Mouse (Mus musculus): ENCODE results near the gene Il22ra1. TPM values are rescaled to one million over a fixed set of nuclear protein-coding genes. Genes with fewer than 3 reads are reported as not detected.
A peak's percentile ranks its signal among the peaks of the same experiment; 100 is the strongest.
"Not testable (repeated sequence)": the region's sequence is repeated elsewhere in the genome, so short reads cannot be mapped to it uniquely, and the experiment has no call there.

Gene Il22ra1
- 1 to 10 TPM in 1 of 2 experiments, under 1 TPM in 1; 0.17 to 1.9 TPM for total RNA-seq (2021)
- long read RNA-seq, experiment 1, partial matches to known transcripts, result 0 of 1 reads
- long read RNA-seq, experiment 1, other reads (novel, unspliced or antisense), result 1 of 1 reads
- long read RNA-seq, experiment 2, result 0 reads

DNA sequence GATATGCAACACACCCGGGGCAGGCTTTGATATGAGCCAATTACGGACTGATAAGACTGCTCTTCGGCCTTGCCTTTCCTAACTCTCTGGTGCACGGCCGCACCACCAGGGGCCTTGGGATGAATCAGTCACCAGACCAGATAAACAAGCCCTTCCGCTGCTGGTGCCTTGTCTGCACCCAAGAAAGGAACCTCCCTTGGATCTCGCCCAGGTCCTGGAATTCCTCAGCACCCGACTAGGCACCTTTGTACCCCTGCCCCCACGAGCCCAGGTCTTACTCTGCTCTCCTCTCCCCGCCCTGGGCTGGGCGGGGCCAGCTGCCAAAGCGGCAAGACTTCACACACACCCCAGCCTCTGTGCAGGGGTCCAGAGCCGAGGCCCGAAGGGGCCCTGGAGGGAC lies at the start of gene Il22ra1:
Gene Il22ra1, plus strand, starts transcription at position 356 of the 400 bp plus-strand sequence.
- DNase-seq, result peak; percentile 71 to 76

DNA sequence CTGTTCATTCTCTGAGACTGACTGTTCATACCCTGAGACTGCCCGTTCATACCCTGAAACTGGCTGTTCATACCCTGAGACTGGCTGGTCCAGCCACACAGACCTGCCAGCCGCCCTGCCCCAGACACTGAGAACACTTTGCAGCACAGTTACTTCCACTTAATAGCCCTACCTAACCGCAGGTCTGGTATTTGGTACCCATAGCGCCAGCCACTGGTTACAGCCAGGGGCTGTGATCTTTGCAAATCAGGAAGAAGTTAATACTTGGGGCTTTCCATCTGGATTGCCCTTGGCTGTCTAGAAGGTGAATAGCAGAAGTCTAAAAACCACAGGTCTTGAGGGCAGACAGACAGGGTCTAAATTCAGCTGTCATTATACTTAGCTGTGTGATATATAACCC lies 48.7 kb upstream of the Il22ra1 start:
- no peak for DNase-seq

DNA sequence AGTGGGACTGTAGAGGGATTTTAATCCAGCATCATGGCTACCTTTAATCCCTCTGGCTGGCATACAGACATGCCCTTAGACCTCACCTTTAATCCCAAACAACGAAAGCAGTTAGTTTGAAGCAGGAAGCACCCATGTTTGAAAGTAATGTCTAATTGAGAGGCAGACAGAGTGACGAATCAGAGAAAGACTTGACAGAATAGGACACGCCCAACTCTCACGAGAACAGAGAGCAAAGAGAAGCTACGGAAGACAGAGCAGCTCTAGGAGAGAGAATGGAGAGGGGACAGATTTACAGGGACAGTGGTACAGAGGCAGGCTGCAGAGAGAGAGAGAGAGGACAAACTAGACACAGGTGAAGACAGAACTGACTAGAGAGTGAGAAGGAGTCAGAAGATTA lies 46.2 kb upstream of the Il22ra1 start:
- no peak for DNase-seq

DNA sequence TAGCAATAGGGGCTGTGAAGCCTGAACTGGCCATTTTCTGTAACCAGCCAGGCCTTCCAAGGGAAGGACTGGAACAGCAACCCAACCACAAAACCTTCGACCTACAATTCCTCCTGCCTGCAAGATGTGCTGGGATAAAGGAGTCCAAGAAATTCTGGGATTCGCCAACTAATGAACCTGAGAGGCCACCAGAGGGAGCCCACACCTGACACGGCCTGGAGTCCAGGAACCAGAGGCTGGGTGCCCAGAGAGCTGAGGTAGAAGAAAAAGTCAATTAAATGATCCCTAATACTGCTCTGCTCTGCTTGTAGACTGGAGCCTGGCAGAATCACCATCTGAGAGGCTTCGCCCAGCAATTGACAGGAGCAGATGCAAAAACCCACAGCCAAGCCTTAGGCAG lies 44.4 kb upstream of the Il22ra1 start:
- peak; percentile 35 to 58 for DNase-seq

DNA sequence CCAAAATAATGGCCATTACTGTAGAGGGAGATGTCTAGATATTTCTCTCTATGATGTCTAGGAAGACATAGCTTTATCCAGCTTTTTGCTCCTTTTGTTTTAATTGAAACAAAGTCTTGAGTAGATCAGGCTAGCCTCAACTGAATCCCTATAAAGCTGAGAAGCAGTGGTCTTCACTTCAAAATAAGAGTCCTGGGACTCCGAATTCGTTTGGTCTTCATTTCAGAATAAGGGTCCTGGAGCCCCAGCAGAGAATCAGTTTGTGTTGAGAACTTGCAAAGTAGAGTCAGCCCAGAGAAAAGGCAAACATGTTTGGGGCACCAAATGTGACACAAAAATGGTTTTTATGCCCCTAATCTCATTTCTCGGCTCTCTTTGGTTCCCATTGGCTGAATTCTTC lies 43.2 kb upstream of the Il22ra1 start:
- no peak for DNase-seq

DNA sequence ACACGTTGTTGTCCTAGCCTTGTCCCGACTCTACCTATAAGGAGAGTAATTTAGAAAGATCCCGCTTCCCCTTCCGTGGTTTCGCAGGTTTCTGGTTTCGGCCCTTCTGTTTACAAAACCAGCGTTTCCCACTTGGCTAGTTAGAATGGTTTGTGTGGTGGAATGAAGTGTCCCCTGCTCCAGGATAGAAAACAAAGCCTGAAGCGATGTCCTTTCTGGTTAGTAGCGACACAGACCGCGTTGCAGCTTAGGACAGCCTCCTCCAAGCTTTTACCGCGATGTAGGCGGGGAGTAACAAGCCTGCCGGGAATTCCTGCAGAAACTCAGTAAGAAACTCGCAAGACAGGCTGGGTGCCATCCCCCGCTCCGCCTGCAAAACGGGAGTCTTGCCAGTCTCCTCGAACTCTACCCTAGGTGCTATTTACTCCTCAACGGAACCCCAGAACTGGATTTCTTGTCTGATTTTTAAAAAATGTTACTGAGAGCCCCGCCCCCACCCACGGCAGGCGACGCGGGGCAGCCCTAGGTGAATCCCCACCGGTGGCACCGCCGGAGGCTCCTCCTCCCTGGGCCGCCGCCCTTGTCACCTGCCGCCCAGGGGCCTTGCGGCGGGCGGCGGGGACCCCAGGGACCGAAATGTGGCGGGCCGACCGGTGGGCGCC lies 41.9 kb upstream of the Il22ra1 start, which contains the start of gene Ifnlr1:
Gene Ifnlr1, plus strand, starts transcription at position 382 of the 662 bp plus-strand sequence.
- peak; percentile 54 to 65 for DNase-seq

DNA sequence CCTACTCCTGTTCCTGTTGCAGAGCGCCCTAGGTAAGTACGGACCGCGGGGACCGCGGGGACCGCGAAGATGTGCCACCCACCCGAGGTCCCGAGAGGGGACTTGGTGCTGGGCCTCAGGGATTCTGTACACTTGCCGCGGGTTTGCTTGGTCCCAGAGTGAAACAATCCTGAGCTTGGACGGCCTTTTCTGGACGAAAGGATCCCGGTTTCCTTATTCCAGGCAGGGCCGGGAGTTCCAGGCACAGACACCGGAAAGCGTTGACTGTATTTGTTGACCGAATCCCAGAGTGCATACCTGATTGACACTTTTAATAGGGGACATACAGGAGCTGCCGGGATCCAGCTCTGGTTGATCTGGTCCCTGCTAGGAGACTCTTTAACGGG lies 41.4 kb upstream of the Il22ra1 start:
- no peak for DNase-seq

DNA sequence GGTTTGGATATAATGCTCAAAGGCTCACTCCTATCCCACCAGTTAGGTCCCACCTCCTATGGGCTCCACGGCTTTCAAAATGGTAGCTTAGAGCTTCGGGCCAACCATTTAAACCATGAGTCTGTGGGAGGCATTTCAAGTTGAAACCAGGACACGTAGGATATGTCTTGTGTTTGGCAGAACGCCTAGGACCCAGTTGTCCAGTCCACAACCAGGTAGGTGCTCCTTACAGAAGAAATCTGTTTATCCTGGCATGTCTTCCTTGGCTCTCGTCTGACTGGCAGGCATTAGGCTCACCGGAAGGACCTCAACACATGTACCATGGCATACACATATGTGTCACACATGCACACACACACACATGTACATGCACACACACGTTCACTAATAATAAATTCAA lies 38.2 kb upstream of the Il22ra1 start:
- DNase-seq, result no peak

DNA sequence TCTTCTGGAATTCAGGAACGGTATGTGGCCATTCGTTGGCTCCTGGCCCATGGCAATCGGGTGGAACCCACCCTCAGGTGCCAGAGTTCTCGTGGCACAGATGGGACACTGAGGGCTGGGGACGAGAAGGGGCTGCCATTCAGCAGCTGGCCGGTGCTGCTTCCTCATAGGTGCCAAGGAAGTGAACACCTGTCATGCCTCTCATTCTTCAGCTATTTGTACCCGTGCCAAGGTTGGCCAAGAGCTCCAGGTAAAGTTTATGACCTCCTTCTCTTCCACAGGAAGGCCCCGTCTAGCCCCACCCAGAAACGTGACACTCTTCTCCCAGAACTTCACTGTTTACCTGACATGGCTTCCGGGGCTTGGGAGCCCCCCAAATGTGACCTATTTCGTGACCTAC lies 37.7 kb upstream of the Il22ra1 start:
- DNase-seq, result no peak

DNA sequence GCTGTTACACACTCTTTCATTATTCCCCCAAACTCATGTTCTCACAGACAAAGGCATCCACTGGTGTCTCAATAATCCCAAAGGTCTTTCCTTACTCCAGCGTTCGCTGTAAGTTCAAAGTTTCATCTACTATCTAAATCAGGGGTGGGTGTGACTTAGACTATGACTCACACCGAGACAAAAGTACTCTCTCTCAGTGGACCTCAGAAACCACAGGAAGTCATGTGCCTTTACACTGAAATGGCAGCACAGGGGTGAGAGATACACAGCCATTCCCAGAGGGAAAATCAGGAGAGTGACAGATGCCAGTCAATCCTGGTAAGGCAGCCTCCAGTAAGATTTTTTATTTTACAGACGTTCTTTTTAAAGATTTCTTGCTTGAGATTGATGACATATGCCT lies 35.1 kb upstream of the Il22ra1 start:
- no peak for DNase-seq

DNA sequence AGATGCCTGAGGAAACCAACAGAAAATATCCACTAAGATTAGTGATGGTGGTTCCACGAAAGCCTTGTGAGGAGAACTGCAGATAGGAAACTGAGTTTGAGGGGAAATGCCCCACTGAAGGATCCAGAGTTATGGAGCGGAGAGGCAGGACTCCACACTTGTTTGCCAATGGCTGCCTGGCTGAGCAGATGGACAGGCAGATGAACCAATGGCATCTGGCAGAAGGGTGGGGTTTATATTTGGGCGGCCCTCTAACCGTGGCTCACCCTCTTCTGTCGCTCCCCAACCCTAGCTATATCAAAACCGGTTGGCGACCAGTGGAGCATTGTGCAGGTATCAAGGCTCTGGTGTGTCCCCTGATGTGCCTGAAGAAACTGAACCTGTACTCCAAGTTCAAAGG lies 29.5 kb upstream of the Il22ra1 start:
- no peak for DNase-seq

DNA sequence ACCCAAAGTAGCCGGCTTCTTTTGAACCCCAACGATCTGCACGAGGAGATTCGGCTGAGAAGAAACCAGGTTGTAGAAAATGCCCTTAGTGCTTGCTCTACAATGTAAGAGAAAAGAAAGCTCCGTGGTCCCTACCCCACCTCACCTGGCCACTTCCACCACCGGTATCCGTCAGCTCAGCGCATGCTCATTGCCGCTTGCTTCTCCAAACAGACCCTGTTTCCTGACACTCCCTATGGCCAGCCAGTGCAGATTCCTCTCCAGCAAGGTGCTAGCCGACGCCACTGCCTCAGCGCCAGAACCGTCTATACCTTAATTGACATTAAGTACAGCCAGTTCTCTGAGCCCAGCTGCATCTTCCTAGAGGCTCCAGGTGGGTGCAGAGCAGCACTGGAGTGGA lies 24.5 kb upstream of the Il22ra1 start:
- DNase-seq, result no peak

DNA sequence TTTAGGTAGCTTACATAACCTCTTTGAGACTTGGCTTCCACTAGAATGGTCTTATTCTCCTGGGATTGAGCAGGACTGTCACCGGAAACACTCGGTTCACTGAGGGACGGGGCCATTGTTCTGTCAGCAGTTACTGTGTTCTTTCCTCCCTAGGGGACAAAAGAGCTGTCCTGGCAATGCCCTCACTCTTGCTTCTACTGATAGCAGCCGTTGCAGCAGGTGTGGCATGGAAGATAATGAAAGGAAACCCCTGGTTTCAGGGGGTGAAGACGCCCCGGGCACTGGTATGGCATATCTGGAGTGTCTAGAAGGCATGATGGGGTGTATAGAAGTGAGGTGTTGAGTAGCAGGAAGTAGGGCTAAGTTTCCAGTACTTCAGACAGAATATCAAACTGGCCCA lies 24.0 kb upstream of the Il22ra1 start:
- DNase-seq, result no peak

DNA sequence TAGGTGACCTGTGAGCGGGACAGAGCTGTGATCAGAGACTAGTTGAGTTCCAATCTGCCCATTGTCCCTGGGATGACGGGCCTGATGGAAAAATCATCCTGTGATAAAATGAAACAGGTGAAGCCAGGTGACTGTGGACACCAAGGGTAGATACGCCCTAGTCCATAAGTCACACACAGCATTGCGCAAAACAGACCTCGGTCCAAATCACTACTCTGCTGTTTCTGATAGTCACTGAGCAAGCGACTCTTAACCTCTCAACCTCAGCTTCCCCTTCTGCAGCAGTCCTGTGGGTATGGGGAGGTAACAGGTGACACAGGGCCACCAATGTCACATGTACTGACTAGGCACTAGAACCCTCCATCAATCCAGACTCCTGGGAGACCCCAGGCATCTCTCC lies 21.9 kb upstream of the Il22ra1 start:
- DNase-seq, result no peak

DNA sequence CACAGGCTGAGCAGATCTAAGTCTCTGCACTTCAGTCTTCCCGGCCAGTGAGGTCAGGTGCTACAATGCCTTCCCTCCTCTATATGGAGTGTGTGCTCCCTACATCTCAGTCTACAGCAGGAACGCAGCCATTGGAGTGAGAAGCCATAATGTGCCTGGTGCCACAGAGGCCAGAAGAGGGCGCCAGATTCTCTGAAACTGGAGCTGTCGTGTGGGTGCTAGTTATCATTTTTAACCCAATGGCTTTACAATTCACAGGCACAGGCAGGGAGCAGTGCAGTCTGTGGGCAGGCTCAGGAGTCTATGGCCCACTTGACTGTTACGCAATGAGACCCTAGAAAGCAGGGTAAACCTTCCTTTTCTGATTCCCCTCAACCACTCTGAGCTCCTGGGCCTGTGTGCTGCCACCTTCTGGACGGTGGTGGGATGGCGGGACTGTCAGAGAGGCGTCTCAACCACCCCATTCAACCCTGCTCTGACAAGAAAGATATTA lies 18.9 kb upstream of the Il22ra1 start:
- DNase-seq, result peak; percentile 83 to 87

DNA sequence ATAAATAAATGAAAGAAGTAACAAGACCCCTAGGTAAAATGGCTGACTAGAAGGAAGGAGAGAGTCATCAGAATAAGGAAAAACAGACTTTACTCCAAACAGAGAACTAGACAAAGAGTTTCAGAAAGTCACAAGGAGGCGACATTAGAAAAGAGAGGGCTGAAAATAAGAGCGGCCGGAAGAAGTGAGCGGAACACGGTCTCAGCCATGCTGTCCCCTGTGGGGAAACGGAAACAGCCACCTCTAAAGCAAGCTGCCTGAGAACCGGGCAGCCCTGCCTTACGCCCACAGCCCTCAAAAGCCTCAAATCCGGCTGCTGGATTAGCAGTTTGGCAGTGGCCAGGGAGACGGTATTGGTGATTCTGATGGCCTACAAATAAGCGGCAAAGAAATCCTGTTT lies 18.4 kb upstream of the Il22ra1 start:
- no peak for DNase-seq

DNA sequence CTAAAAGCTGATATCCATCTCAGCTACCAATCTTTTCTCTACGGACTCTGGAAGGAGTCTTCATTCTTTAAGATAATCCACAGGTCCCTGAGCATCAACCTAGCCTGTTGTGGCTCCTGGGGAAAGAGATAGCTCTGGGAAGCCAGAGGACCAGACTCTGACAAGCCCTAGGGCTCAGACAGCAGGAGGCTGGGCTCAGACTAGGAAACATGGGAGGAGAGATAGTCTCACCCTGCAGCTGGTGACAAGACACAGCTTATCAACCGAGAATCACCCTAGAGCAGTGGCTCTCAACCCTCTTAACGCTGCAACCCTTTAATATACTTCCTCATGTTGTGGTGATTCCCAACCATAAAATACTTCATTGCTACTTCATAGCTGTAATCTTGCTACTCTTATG lies 17.6 kb upstream of the Il22ra1 start:
- no peak for DNase-seq

DNA sequence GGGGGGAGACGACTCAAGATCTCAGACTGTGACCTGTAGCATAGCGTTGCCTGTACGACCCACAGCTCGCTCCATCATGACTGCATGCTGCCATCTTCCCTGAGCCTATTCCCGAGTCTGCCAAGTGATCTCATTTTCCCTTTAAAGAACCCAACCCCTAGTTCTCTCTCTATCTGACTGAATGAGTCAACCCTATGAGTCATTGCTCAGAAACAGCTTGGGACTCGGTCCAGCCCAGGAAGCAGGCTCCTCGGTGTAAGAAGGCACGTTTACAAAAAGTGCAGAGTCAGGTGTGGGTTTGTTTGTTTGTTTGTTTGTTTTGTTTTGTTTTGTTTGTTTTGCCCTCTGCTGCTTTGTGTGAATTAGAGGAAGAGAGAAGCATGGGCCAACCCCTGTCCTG lies 13.2 kb upstream of the Il22ra1 start:
- peak; percentile 51 to 57 for DNase-seq

DNA sequence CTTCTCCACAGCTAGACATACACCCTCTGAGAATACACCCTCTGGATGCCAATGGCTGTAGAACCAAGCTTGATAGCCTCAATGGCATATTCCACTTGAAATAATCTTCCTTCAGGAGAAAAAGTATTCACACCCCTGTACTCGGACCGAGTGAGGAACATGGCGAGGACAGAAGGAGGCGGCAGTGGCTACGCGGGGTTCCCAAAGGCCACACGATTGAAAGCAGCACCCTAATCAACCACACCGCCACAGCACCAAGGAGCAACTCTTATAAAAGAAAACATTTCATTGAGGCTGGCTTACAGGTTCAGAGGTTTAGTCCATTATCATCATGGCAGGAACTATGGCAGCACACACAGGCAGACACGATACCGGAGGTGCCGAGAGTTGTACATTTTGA lies 11.5 kb upstream of the Il22ra1 start:
- DNase-seq, result not testable (repeated sequence)

DNA sequence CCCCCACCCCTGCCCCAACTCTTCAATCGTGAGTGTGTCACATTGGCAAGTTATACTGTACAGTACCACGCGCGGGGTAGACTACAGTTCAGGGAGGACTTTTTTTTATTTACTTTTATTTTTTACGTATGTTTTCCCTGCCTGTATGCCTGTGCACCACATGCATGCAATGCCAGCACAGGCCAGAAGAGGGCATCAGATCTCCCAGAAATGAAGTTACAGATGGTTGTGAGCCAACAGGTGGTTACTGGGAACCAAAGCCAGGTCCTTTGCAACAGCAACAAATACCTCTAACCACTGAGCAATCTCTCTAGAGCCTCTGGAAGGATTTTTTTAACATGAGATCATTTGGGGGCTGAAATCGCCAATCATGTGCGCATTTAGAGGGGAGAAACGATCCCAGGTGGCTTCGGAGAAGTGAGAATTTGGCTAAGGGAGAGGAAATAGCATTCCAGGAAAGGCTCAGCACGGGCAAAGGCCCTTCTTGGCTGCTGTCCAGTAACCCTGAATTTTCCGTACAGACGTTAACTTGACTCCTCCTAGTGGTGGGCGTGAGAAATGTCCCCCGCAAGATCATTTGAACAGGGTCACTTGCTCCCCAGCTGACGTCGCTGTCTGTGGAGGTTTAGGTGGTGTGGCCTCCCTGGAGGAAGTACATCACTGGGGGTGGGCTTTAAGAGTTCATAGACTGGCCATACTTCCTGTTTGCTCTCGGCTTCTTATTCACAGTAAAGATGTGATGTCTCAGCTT lies 5.3 kb upstream of the Il22ra1 start:
- no peak for DNase-seq

DNA sequence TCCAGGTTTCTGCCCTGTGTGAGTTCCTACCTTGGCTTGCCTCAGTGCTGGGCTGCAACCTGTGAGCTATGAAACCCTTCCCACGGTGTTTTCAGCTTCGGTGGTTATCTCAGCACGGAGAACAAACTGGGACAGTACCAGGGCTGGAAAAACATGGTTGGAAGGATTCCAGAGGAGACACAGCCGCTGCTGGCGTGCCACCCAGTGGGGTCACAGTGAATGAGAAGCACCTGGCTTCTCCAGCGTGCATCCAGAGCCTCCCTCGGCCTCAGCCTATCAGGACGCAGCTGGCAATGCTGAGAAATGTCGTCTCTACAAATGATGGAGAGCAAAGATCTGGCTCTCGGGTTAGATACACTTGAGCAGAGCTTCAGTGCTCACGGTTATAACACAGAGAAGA lies 1.6 kb upstream of the Il22ra1 start:
- no peak for DNase-seq

DNA sequence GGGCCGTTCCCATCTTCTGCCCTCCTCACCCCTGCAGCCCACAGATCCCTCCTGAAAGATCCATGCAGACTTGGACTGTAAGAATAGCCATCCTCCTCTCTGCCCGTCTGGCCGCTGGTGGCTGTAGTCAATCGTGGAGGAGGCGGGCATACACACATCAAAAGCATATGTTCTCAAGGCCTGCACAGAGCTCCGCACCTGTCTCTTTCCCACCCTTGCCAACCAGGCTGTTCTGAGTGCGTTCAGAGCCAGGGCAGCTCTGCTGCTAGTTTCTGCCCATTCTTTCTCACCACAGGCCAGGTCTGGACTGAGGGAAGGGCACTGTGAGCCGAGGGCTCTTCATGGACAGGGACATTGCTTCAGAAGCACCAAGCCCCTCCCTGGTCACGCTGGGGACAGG lies 2.2 kb downstream of the Il22ra1 start:
- DNase-seq, result no peak

DNA sequence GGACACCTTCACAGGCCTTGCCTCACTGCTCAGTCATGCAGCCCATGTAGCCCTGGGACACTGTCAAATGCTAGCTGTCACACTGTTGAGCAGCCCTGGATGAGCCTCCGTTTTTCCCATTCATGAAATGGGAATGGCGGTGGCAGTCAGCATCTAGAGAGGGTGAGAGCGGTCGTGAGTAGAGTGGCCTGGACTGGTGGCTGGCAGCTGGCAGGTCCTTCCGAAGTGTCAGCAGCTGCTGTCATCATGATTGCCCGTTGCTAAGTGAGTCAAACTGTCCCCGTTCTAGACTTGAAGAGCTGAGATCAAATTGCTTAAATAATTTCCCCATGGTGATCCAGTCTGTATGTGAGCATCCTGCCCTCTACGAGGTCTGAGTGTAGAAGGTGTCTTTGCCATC lies 3.0 kb downstream of the Il22ra1 start:
- DNase-seq, result no peak

DNA sequence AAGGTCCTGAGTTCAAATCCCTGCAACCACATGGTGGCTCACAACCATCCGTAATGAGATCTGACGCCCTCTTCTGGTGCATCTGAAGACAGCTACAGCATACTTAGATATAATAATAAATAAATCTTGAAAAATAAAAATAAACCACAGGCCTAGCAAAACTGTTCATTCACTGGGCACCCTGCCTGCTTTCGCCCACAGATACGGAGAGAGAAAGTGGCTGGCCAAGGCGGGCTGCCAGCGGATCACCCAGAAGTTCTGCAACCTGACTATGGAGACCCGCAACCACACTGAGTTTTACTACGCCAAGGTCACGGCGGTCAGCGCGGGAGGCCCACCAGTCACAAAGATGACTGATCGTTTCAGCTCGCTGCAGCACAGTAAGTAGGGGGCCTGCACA lies 5.9 kb downstream of the Il22ra1 start:
- DNase-seq, result no peak

All from adrenal gland, postnatal 36 days (tissue).